Mouse (Mus musculus) heart, postnatal 0 days (tissue): ENCODE results near the gene Gm29666.

ENCODE experiments used
- CTCF ChIP-seq: IDR thresholded peaks from 2 replicates; pipeline ENCODE4 v1.5.1; 2016; ENCODE audit warnings: antibody characterized with exemption, control low read depth, low read depth
- EP300 ChIP-seq: IDR thresholded peaks from 2 replicates; pipeline ENCODE4 v1.6.1; 2016; ENCODE audit warnings: antibody characterized with exemption, low read depth

- TF ChIP-seq CTCF (no peak), EP300 (no peak)
These were observed 46.0 kb downstream of the Gm29666 start for GRCm38 (mm10) chr15:84873867-84874266.
